Mouse (Mus musculus) thymus, postnatal 36 days (tissue): Measurements from ENCODE around the gene Rps24.

Source experiments
- DNase-seq, 2 experiments: peaks; one replicate each; pipeline ENCODE4 v3.0.0; 2022; ENCODE audit warnings: mixed read lengths in 2 of 2

Rps24 gene

DNA sequence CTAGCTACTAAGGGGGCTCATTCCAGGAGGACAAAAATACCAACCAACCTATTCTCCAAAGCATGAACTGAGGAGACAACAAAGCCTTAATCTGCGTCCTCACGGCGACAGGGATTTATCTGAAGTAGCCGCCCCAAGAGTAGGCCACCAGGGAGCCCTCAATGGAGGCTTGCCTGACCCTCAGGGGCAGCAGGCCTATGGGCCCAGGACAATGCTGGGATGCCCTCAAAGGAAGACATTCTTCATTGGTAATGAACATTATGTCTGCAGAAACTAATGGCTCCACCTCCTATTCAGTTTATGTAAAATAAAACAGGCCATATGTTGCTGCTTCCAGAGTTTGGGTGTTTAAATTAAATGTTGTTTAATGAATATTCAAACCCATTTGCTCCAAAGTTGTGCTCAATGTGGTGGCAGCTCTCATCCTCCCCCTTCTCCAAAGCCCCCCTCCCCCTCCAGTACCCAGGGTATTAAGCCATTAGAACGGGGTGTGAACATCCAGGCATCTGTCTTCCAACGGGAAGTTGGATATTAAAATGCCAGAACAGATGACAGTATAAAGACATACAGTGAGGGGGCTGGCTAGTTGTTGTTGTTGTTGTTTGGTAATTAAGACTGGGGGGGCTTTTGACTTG is 25.7 kb downstream of the Rps24 start:
- no peak for DNase-seq

DNA sequence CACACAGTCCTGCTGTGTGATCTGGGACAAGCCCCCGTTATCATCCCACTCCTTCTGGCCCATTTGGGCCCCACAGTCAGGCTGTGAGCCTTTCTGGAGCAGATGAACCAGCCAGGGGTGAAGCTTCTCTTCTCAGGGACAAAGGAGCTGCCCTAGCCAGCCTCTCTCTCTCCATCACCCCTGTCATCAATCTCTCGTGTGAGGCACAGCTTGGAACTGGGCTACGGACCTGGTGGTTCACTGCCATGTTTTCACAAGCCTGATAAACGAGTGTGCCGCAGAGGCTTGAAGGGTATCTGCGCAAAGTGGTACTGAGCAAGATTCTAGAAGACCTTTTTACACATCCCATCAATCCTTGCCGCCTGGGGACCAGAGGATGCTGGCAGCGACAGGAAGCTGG is 34.7 kb downstream of the Rps24 start:
- no peak for DNase-seq

GRCm38 (mm10) chr14:24525137-24525536 is 38.2 kb downstream of the Rps24 start:
- no peak for DNase-seq

- no peak for DNase-seq
Measured at GRCm38 (mm10) chr14:24525677-24526415, 38.9 kb downstream of the Rps24 start.

- DNase-seq, result no peak
Measured at GRCm38 (mm10) chr14:24526440-24526839, 39.5 kb downstream of the Rps24 start.

DNA sequence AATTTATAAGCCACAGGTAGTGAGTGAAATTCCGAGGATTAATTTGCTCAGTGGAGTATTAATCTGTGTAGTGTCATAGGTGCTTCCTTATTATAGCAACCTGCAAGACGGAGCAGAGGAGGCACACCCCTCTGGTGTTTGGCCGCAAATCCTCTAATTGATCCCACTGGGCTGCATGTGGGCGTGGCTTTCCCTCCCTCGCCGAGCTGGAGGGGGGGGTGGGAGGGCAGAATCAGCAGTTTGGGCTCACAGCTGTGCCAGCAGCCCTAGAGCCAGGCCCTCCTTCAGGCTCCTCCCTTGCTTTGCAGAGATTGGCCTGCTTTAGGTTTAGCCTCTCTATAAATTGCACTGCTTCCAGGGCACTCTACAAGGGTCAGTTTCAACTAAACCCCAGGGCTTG is 43.3 kb downstream of the Rps24 start:
- DNase-seq, result no peak

DNA sequence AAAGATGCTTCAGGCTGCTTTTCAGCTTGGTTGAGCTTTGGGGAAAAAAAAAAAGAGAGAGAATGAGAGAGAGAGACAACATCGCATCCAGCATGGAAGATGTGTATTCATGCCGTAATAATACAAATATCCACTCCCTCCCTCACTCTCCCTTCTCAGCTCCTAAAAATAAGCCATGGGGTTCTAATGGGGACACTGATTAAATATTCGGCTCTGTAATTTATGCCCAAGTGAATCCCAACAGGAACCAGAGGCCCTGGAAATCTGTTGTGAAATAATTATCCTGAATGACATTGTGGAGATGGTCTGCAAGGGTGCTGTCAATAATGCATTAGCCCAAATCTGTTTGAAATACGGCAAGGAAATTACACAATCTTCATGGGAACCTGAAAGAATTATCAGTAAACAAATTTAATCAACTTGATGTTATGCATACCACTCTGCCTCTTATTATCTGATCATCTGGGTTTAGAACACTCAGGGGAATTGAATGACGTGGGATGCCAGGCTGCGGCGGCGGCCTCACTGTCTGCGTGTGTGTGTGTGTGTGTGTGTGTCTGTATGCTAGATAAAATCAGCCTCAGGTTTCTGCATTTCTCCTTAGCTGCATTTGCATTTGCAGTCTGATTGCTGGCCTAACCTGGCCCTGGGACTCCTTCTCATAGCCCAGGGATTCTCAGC is 48.1 kb downstream of the Rps24 start:
- no peak for DNase-seq

DNA sequence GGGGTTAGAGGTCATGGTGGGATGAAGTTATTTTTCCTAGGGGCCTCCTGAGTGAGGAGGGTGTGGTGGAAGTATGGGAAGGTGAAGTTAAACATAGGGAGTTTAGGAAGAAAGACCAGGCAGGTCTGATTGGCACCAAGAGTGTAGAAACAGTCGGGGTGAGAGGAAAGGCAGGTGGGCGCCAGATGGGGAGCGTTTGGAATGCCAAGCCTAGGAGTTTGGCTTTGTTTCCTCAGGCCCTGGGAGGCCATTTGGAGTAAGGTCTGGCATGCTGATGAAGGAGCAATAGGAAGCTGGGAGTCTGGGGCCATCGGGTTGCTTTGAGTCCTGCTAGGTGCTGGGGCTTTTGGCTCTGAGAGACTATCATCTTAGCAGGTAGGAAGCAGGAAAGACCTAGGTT is 56.0 kb downstream of the Rps24 start:
- no peak for DNase-seq

DNA sequence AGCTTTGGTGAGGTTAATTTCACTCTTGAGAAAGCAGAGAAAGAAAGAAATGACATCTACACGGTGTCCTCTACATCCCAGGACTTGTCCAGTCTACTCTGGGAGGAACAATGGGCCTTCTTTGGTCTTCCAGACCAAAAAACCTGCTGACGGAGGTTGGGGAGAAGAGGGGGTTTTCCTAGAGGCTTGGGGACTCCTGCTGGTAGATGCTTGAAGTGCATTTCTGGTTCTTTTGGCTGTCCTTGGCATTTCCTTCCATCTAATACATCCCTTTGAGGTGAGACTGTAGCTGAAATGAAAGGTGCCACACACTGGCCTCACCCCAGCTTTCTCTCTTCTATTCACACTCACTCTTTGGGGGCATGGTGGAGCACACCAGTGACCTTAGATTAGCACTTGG is 57.1 kb downstream of the Rps24 start:
- no peak for DNase-seq
